Mouse (Mus musculus) liver, embryonic 15.5 days (tissue): ENCODE data around the gene Brca1. TPM values are rescaled to one million over a fixed set of nuclear protein-coding genes. Genes with fewer than 3 reads are reported as not detected.
"Not testable (repeated sequence)": the region's sequence is repeated elsewhere in the genome, so short reads cannot be mapped to it uniquely, and the experiment has no call there.

Experiments
- ATAC-seq: fragments of 200-750 bp; cut with Nextera tagmentation; 2 replicates; pipeline ENCODE4 v1.8.0; 2017; ENCODE audit warnings: moderate number of reproducible peaks, mild to moderate bottlenecking, moderate library complexity; ENCODE audit not compliant: insufficient read depth
- H3K27ac ChIP-seq: fragments of 300-500 bp; sonication (generic); replicated peaks from 2 replicates; pipeline ENCODE4 v1.5.1; 2015; ENCODE audit warnings: mild to moderate bottlenecking, inconsistent platforms
- H3K27me3 ChIP-seq: fragments of 300-500 bp; sonication (generic); 2 replicates; pipeline ENCODE4 v1.6.1; 2015; ENCODE audit warnings: mild to moderate bottlenecking, inconsistent platforms
- H3K36me3 ChIP-seq: fragments of 300-500 bp; sonication (generic); replicated peaks from 2 replicates; pipeline ENCODE4 v1.6.1; 2015; ENCODE audit warnings: moderate library complexity, mild to moderate bottlenecking, inconsistent platforms
- H3K4me1 ChIP-seq: fragments of 300-500 bp; sonication (generic); replicated peaks from 2 replicates; pipeline ENCODE4 v1.6.1; 2015; ENCODE audit warnings: inconsistent platforms
- H3K4me2 ChIP-seq: fragments of 300-500 bp; sonication (generic); 2 replicates; pipeline ENCODE4 v1.6.1; 2015; ENCODE audit warnings: moderate library complexity, mild to moderate bottlenecking, inconsistent platforms
- H3K4me3 ChIP-seq: fragments of 300-500 bp; sonication (generic); replicated peaks from 2 replicates; pipeline ENCODE4 v1.5.1; 2015; ENCODE audit warnings: mild to moderate bottlenecking, inconsistent platforms
- H3K9ac ChIP-seq: fragments of 300-500 bp; sonication (generic); 2 replicates; pipeline ENCODE4 v1.6.1; 2015; ENCODE audit warnings: moderate library complexity, mild to moderate bottlenecking, inconsistent platforms
- H3K9me3 ChIP-seq: fragments of 300-500 bp; sonication (generic); replicated peaks from 2 replicates; pipeline ENCODE4 v1.6.1; 2016; ENCODE audit warnings: inconsistent platforms
- WGBS: fragments of 180-500 bp; shearing (Covaris S2); methylation state at CpG from one replicate; pipeline ENCODE4 v1.1.7; 2015; ENCODE audit warnings: mixed read lengths; ENCODE audit not compliant: insufficient replicate concordance; 5-methylcytosine and 5-hydroxymethylcytosine counted together
- polyA plus RNA-seq: library from polyadenylated mRNA; unstranded; fragments of >200 nt; fragmentation: Nextera tagmentation; extraction: Ambion mirVana; gene quantifications from 2 replicates; pipeline ENCODE4 v1.2.1, GENCODE M21; 2015

Brca1 gene
- polyA plus RNA-seq, 1 experiment from 2014 or later, result 11.5 TPM

DNA sequence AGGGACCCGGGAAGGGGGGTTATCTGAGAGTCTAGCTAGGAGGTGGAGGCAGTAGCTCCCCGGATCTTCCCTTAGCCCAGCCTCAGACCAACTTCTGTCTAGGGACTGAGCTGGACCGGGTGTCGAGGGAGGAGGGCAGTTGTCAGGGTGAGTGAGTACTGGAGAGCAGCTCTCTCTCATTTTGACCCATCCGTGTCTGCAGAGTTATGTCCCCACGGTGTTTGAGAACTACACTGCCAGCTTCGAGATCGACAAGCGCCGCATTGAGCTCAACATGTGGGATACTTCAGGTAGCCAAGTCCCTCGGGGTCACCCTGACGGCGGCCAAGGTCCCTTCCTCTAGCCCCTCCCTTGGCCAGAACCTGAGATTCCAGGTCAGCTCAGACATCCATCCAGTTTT lies 83.0 kb downstream of the Brca1 start:
- Histone ChIP-seq H3K27ac (no peak overlapping the region), H3K27me3 (peaks cover 93% of the 10 kb centered on the region), H3K9me3 (no peaks in the 10 kb centered on the region), H3K4me3 (peak overlapping the region; percentile 65), H3K4me1 (peaks cover 53% of the 10 kb centered on the region), H3K9ac (0 out of 2 replicates have a peak overlapping the region, but pooled peaks have one; percentile 54), H3K36me3 (no peaks in the 10 kb centered on the region), H3K4me2 (peak overlapping the region; percentile 94)
- 10% methylated on average over 13 of the region's 13 CpGs for WGBS
- ATAC-seq, result no peak

DNA sequence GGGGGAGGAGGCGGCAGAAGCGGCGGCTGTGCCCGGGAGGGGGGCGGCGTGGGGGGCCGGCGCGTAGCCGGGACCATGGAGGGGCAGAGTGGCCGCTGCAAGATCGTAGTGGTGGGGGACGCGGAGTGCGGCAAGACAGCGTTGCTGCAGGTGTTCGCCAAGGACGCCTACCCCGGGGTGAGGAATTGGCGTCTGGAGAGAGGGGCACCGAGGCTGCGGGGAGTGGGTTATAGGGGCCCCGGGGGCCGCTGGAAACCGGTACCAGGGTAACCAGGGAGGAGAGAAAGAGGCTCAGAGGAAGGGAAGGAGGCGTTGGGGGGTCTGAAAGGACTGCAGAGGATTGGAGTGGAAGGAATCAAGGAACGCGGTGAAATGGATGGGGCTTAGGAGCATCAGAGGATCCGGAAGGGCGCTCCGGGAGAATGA lies 83.5 kb downstream of the Brca1 start:
- WGBS, result under 1% methylated on average over 30 of the region's 31 CpGs
- Histone ChIP-seq H3K27ac (no peak overlapping the region), H3K36me3 (no peaks in the 10 kb centered on the region), H3K4me2 (peak overlapping the region; percentile 94), H3K9me3 (no peaks in the 10 kb centered on the region), H3K4me3 (peak overlapping the region; percentile 65), H3K9ac (peak overlapping the region; percentile 54), H3K27me3 (peaks cover 95% of the 10 kb centered on the region), H3K4me1 (peaks cover 58% of the 10 kb centered on the region)
- ATAC-seq, result no peak

DNA sequence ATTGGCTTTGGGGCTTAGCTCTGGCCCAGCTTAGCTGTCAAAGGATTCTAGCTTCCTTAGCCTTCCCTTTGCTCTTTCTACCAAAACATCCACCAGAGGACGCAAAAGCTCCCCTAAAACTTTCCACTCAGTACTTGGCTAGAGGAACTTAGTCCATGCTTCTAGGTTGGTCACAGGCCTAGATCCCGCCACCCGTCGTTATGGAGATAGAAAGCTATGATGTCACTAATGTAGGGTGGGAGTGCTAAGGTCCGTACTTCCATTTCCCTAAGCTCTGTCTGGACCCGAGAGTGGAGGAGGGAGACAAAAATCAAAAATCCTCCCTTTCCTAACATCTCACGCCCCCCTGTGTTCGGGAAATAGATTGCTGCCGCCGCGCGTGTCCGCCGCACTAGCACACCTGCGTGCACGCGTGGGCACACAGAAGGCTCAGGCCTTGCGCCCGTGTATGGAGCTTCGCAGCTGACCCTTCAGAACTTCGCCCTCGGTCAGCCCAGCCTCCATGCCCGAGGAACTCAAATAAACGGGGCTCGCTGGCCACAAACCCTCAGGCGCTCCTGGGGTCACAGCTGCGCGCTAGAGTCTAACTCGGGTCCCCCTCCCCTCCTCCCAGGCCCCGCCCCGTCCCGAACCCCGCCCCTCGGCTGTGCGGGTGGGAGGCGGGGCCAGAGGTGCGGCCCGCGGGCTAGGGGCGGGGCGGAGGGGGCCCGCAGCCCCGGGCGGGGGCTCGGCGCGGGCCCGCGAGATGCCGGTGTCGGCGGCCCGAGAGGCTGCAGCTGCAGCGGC lies 84.1 kb downstream of the Brca1 start:
- Histone ChIP-seq H3K27me3 (peaks cover 89% of the 10 kb centered on the region), H3K36me3 (no peaks in the 10 kb centered on the region), H3K4me3 (peak overlapping the region; percentile 65), H3K4me1 (peaks cover 64% of the 10 kb centered on the region), H3K9ac (peak overlapping the region; percentile 54), H3K9me3 (no peaks in the 10 kb centered on the region), H3K4me2 (peak overlapping the region; percentile 94), H3K27ac (no peak overlapping the region)
- WGBS, result under 1% methylated on average over 53 of the region's 54 CpGs
- peak; percentile 70 for ATAC-seq

DNA sequence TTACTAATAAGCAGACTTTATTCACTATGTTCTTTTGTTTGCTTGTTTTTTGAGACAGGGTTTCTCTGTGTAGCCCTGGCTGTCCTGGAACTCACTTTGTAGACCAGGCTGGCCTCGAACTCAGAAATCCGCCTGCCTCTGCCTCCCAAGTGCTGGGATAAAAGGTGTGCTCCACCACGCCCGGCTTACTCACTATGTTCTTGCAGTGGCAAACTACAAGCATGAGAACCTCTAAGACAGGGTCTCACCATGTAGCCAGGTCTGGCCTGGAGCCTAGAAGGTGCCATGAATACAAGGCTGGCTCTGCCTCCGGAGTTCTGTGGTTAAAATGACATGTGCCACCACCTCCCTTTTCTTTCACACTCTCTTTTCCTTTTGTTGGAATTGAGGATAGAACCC lies 85.2 kb downstream of the Brca1 start:
- Histone ChIP-seq H3K4me3 (peak overlapping the region; percentile 67), H3K4me1 (peaks cover 69% of the 10 kb centered on the region), H3K27me3 (peaks cover 82% of the 10 kb centered on the region), H3K4me2 (peak overlapping the region; percentile 94), H3K9ac (peak overlapping the region; percentile 62; the same call in 1 of the 2 replicates)
- H3K27ac ChIP-seq, H3K36me3 ChIP-seq, ATAC-seq, H3K9me3 ChIP-seq: not testable (repeated sequence)
- 48% methylated on average over 5 of the region's 5 CpGs for WGBS

DNA sequence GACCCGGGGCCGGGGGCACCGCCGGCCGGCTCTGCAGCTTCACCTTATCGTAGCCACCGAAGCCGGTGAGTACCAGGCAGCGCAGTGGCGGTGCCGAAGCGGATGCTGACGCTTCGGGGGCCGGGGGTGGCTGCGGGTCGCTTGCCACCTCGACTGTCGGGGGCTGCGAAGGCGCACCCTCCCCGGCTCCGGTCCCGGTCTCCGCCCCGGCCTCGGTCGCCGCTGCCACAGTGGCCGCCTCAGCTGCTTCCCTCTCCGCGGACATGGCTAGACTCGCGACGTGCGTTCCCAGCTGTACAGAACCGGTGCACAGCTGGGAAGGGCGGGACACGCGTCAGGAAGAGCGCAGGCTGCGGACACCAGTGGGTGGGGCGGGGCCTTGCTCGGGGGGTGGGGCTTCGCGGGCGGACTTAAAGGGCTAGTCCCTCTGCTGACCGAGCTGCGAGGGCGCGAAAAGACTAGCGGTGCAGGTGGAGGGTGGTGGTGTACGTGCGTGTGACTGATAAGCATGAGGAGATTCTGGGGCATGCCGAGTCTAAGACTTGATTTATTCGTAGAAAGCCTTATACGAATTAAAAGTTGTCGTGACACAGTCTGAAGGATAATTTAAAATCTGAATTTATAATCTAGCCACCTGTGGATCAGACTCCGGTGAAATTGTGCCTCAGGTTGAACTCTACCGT lies 85.7 kb downstream of the Brca1 start, which contains the start of gene Vat1:
Vat1 (minus strand) TSS at position 362 of the 683 bp plus-strand sequence.
- Histone ChIP-seq H3K9me3 (no peaks in the 10 kb centered on the region), H3K27me3 (peaks cover 77% of the 10 kb centered on the region), H3K36me3 (0 out of 2 replicates have a peak, but pooled peaks cover 4% of the 10 kb centered on the region), H3K4me2 (peak within 1 kb of the TSS; percentile 94), H3K9ac (peak within 1 kb of the TSS; percentile 62), H3K4me3 (peak within 1 kb of the TSS; percentile 67), H3K4me1 (peaks cover 69% of the 10 kb centered on the region), H3K27ac (peak within 1 kb of the TSS; percentile 51; the same call in 1 of the 2 replicates)
- peak; percentile 66 for ATAC-seq
- under 1% methylated on average over 60 of the region's 60 CpGs for WGBS

DNA sequence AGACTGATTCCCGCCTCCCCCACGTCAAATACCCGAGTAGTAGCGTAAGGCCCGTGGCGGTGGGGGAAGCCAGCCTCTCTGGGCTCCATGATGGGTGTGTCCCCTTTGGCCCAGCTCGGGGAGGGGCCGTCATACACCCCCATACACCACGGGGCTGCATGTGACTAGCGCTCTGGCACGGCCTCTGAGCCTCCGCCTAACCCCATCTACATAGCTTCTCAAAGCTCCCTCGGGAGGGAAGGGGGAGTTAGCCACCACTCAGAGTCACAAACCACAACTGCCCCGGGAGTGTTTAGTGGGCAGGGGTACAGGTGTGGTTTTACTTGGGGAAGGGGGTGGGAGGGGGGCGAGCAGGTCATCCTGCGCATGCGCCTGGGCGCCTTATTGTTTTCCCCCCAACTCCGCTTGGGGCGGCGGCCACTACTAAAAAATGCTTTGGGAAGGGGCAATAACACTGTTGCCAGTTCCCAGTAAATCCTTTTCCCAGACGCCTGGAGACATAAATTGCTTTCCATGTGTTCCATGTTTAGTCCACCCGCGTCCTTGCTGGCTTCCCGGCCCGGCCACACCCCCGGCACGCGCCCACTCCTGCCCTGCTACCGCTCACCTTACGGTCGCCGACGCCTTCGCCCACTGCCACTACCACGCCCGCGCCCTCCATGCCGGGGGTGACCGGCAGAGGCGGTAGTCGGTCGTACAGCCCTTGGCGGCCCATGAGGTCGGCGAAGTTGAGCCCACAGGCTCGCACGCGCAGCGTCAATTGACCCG lies 86.5 kb downstream of the Brca1 start:
- ATAC-seq, result no peak; the same call in 1 of the 2 replicates
- H3K4me2 ChIP-seq, result peak overlapping the region; percentile 94
- peak overlapping the region; percentile 51; the same call in 1 of the 2 replicates for H3K27ac ChIP-seq
- peak overlapping the region; percentile 62 for H3K9ac ChIP-seq
- under 1% methylated on average over 51 of the region's 51 CpGs for WGBS
- peaks cover 69% of the 10 kb centered on the region for H3K4me1 ChIP-seq
- no peaks in the 10 kb centered on the region for H3K9me3 ChIP-seq
- H3K27me3 ChIP-seq, result peaks cover 71% of the 10 kb centered on the region
- peaks cover 9% of the 10 kb centered on the region; the same call in 1 of the 2 replicates for H3K36me3 ChIP-seq
- H3K4me3 ChIP-seq, result peak overlapping the region; percentile 67

DNA sequence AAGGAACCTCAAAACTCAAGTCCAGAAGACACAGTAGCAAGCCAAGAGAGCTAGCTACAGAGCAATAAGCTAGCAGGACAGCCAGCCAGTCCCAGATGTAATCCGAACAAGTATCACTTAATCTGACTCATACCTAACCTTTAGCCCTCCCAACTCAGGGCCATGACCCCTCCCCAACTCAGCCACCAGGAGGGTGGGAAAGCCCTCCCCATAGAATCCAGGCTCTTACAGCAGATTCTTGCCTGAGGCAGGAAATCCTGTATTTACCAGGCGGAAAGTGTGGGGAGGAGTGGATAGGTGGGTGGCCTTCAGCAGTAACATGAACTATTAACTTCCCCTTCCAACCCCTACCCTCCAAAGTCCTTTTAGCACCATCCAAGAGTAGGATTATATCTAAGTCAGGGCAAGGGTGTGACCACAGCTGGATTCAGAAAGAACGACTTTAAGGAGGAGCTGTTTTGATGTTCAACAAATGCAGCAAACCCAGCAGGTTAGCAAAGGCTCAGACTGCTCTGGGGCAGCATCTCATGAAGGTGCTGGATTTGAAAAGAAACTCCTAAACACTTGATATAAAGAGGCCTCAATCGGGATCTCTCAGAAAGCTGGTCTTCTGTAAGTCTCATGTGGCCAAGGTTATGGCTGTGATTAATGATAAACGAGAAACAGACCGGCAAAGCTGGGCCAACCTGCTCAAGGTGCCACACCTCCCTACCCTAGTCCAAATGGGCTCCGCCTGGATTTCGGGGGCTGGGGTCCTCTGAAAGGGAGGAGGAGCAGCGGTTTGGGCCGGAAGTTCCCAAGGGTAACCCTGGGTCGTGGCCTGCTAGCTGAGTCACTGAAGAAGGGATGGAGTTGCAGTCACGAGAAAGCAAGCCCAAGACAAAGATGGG lies 87.3 kb downstream of the Brca1 start, which contains the start of gene Rnd2:
Rnd2 (plus strand) TSS at position 789 of the 890 bp plus-strand sequence.
- Histone ChIP-seq H3K27ac (peak within 1 kb of the TSS; percentile 51; the same call in 1 of the 2 replicates), H3K36me3 (peaks cover 15% of the 10 kb centered on the region), H3K4me2 (peak within 1 kb of the TSS; percentile 94), H3K9ac (peak within 1 kb of the TSS; percentile 62), H3K4me1 (peaks cover 75% of the 10 kb centered on the region), H3K4me3 (peak within 1 kb of the TSS; percentile 67), H3K9me3 (no peaks in the 10 kb centered on the region), H3K27me3 (peaks cover 64% of the 10 kb centered on the region)
- 6% methylated on average over 12 of the region's 12 CpGs for WGBS
- no peak for ATAC-seq

DNA sequence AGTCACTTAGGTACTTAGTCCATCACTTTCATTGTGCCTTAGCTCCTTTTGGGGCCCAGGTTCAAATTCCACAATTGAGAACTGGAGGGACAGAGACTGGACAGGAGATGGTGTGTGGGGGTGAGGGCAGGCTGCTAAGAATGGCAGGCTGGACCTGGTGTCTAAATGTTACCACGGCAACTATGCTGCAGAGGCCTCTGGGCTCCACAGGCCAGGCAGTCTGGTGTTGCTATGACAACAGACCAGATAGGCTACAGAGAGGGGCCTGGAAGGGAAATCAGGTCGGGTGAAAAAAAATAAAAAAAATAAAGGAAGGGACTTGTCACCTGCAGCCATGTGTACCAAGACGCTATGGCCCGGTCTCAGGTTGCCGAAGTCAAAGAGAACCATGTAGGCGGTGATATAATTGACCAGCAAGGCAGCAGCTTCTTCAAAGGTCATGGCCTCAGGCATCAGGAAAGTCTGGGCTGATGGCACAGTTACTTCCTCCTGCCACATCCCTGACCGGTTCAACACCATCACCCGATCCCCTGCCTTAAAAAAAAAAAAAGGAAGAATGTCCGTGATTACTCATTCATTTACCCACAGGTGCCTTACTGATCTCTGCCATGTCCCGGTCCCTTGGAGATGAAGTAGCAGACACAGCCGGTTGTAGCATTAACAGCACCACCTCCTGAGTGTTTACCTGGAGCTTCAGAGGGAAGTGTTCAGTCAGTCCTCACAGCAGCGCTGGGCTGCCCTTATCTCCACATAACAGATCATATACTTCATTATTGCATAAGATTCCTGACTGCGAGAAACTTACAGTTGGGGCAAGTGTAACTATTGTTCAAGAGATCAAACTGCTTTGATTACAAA lies 88.9 kb downstream of the Brca1 start:
- H3K9me3 ChIP-seq, result no peaks in the 10 kb centered on the region
- H3K9ac ChIP-seq, result no peak overlapping the region
- WGBS, result 22% methylated on average over 13 of the region's 13 CpGs
- peaks cover 72% of the 10 kb centered on the region for H3K4me1 ChIP-seq
- ATAC-seq, result no peak
- peak overlapping the region; percentile 1; the same call in 1 of the 2 replicates for H3K4me2 ChIP-seq
- H3K27ac ChIP-seq, result no peak overlapping the region
- no peak overlapping the region for H3K4me3 ChIP-seq
- peaks cover 31% of the 10 kb centered on the region for H3K36me3 ChIP-seq
- H3K27me3 ChIP-seq, result peaks cover 48% of the 10 kb centered on the region

DNA sequence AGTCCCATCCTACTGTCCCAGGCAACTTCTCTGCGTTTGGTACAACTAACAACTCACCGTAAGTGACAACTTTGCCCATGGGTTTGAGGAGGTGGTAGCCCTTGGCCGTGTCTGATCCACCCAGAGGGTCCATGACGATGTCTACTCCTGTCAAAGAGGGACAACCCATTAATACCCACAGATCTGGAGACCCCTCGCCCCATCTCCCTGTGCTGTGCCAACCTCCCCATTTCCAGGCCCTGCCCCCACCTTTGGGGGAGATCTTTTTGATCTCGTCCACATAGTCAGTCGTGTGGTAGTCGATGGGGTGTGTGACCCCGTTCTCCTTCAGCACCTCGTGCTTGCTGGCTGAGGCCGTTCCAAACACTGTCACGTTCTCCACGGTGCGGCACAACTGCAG lies 89.6 kb downstream of the Brca1 start:
- Histone ChIP-seq H3K4me1 (peaks cover 65% of the 10 kb centered on the region), H3K9ac (no peak overlapping the region), H3K4me3 (no peak overlapping the region), H3K4me2 (no peak overlapping the region), H3K36me3 (peaks cover 38% of the 10 kb centered on the region), H3K27me3 (peaks cover 41% of the 10 kb centered on the region), H3K9me3 (no peaks in the 10 kb centered on the region), H3K27ac (no peak overlapping the region)
- WGBS, result 78% methylated on average over 14 of the region's 14 CpGs
- no peak for ATAC-seq
